In the genomic region with DNA sequence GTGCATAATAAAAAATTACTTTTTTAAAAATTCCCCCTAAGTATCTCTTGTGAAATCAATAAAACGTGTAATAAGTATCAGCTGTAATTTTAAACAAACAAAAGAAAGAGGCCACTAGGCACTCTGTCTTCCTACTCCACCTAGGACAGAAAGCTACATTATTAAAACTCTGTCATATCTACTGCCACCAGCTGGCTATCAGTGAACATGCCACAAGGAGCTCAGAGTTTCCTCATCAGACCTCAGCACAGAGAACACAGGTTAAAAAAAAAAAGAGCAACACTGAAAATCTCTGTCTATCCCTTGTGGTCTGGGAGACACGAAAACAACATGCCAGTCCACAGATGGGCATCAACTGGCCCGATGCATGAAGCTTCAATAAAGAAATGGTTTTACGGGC, we compare ENCODE assay signal across 13 mouse cellular contexts.
DNase-seq lines count a peak whose midpoint lies in the region; ATAC-seq and TF ChIP-seq lines count a peak whose summit lies in the region.
"Had no signal": no experiment of that assay in that cellular context is flagged by ENCODE, and none has a peak within 500 bp of the region (broad histone marks: within the 10 kb centered on the region; RNA-seq: fewer than 3 reads in every experiment).

No protein-coding gene starts in this region.

- no peaks in the 10 kb centered on the region for H3K9me3 ChIP-seq in forebrain, embryonic 14.5 days (replicated peaks; ENCODE audit: control insufficient read depth, low read length)
- H3K9me3 ChIP-seq in forebrain, embryonic 15.5 days: no peaks in the 10 kb centered on the region
- H3K9me3 ChIP-seq: hindbrain, embryonic 15.5 days; liver, embryonic 15.5 days; midbrain, embryonic 15.5 days had no signal

- no peak overlapping the region for H3K9ac ChIP-seq in forebrain, embryonic 14.5 days (ENCODE audit: low read length)
- H3K9ac ChIP-seq in forebrain, embryonic 15.5 days (replicated peaks): no peak overlapping the region
- H3K9ac ChIP-seq: hindbrain, embryonic 15.5 days; liver, embryonic 15.5 days; midbrain, embryonic 15.5 days had no signal

- WGBS in forebrain, embryonic 14.5 days: 90% methylated on average over 4 of the region's 4 CpGs
- 87% methylated on average over 4 of the region's 4 CpGs for WGBS in forebrain, embryonic 15.5 days
- 93% methylated on average over 4 of the region's 4 CpGs for WGBS in thymus, adult 2 months

- no peaks in the 10 kb centered on the region for H3K4me1 ChIP-seq in forebrain, embryonic 14.5 days (ENCODE audit: control insufficient read depth, insufficient read depth, low read length)
- no peaks in the 10 kb centered on the region for H3K4me1 ChIP-seq in forebrain, embryonic 15.5 days
- H3K4me1 ChIP-seq in cortical plate, adult 2 months (ENCODE audit: control insufficient read depth, insufficient read depth, low read length): no peaks in the 10 kb centered on the region
- no peaks in the 10 kb centered on the region for H3K4me1 ChIP-seq in thymus, adult 2 months (replicated peaks; ENCODE audit: control insufficient read depth, insufficient read depth, low read length)
- H3K4me1 ChIP-seq: hindbrain, embryonic 15.5 days; liver, embryonic 15.5 days had no signal

- TF ChIP-seq POLR2A in cortical plate, adult 2 months (IDR thresholded peaks at IDR 0.05; ENCODE audit: extremely low read depth, insufficient read depth, low read length): no peak
- no peak for TF ChIP-seq POLR2A in thymus, adult 2 months (IDR thresholded peaks at IDR 0.05; ENCODE audit: control insufficient read depth, extremely low read depth, insufficient read depth, low read length, poor library complexity)

- intact Hi-C loops in left cerebral cortex, postnatal 14 days (cut with DNase I): loop anchor here (10.0 kb wide), 1 partner anchor 353 kb away; a partner anchor contains a TSS

- H3K27ac ChIP-seq in forebrain, embryonic 14.5 days (ENCODE audit: low read depth, low read length): no peak overlapping the region
- H3K27ac ChIP-seq in forebrain, embryonic 15.5 days (replicated peaks): no peak overlapping the region
- H3K27ac ChIP-seq in cortical plate, adult 2 months (ENCODE audit: insufficient read depth, low read length): no peak overlapping the region
- no peak overlapping the region for H3K27ac ChIP-seq in thymus, adult 2 months (ENCODE audit: control insufficient read depth, insufficient read depth, low read length)
- H3K27ac ChIP-seq: hindbrain, embryonic 15.5 days; liver, embryonic 15.5 days; midbrain, embryonic 15.5 days had no signal

- H3K27me3 ChIP-seq in forebrain, embryonic 14.5 days (replicated peaks; ENCODE audit: control insufficient read depth, insufficient read depth, low read length): no peaks in the 10 kb centered on the region
- H3K27me3 ChIP-seq in forebrain, embryonic 15.5 days: no peaks in the 10 kb centered on the region
- H3K27me3 ChIP-seq in thymus, adult 2 months (ENCODE audit: control insufficient read depth, insufficient read depth, low read length): no peaks in the 10 kb centered on the region
- H3K27me3 ChIP-seq: hindbrain, embryonic 15.5 days; liver, embryonic 15.5 days; midbrain, embryonic 15.5 days had no signal

- ATAC-seq in forebrain, embryonic 14.5 days: no peak
- no peak for ATAC-seq in forebrain, embryonic 15.5 days (replicated peaks)
- ATAC-seq: midbrain, embryonic 15.5 days had no signal

- H3K4me3 ChIP-seq in forebrain, embryonic 14.5 days (ENCODE audit: low read depth, low read length): no peak overlapping the region
- H3K4me3 ChIP-seq in forebrain, embryonic 15.5 days: no peak overlapping the region
- H3K4me3 ChIP-seq in cortical plate, adult 2 months (ENCODE audit: insufficient read depth, low read length): no peak overlapping the region
- H3K4me3 ChIP-seq in thymus, adult 2 months (ENCODE audit: control insufficient read depth, insufficient read depth, low read length): no peak overlapping the region
- H3K4me3 ChIP-seq: erythroblast, embryonic 14.5 days; hindbrain, embryonic 15.5 days; liver, embryonic 15.5 days; midbrain, embryonic 15.5 days had no signal

- no peaks in the 10 kb centered on the region for H3K36me3 ChIP-seq in forebrain, embryonic 14.5 days (ENCODE audit: control insufficient read depth, insufficient read depth, low read length)
- H3K36me3 ChIP-seq in forebrain, embryonic 15.5 days: no peaks in the 10 kb centered on the region
- no peaks in the 10 kb centered on the region for H3K36me3 ChIP-seq in thymus, adult 2 months (ENCODE audit: control insufficient read depth, insufficient read depth, low read length)
- H3K36me3 ChIP-seq: hindbrain, embryonic 15.5 days; liver, embryonic 15.5 days; midbrain, embryonic 15.5 days had no signal

- peak; percentile 21 for DNase-seq in forebrain, embryonic 14.5 days (ENCODE audit: low spot score)
- peak; percentile 24 to 31 for DNase-seq in left cerebral cortex, postnatal 14 days (ENCODE audit: low spot score in 2 of 2)
- no peak for DNase-seq in left cerebral cortex, adult 8-10 months (ENCODE audit: low spot score in 2 of 2)
- peak; percentile 32 for DNase-seq in adipocyte (ENCODE audit: low spot score)
- DNase-seq in thymus, adult 2 months: no peak
- DNase-seq in yolk sac, embryonic 10.5 days (ENCODE audit: low spot score): no peak
- DNase-seq: B cell, adult 2 months had no signal

- peak; percentile 50 for TF ChIP-seq CTCF in cortical plate, adult 2 months (IDR thresholded peaks at IDR 0.05; ENCODE audit: extremely low read depth, insufficient read depth, low read length)
- TF ChIP-seq CTCF in thymus, adult 2 months (IDR thresholded peaks at IDR 0.05; ENCODE audit: borderline replicate concordance, control insufficient read depth, extremely low read depth, insufficient read depth, low read length, poor library complexity): no peak

- H3K4me2 ChIP-seq in forebrain, embryonic 14.5 days (ENCODE audit: low read length): no peak overlapping the region
- no peak overlapping the region for H3K4me2 ChIP-seq in forebrain, embryonic 15.5 days (replicated peaks)
- H3K4me2 ChIP-seq: hindbrain, embryonic 15.5 days; liver, embryonic 15.5 days; midbrain, embryonic 15.5 days had no signal

Comparison
In these comparisons a context has a peak if more than half of its experiments do, and no peak if none do; other contexts are left out.
1. DNase-seq: peak in forebrain, embryonic 14.5 days (single experiment), left cerebral cortex, postnatal 14 days (2 of 2) and adipocyte (single experiment); none in left cerebral cortex, adult 8-10 months (0 of 2), thymus, adult 2 months (single experiment) and yolk sac, embryonic 10.5 days (single experiment).